ENCODE assay signal across 8 mouse cellular contexts in the genomic region with DNA sequence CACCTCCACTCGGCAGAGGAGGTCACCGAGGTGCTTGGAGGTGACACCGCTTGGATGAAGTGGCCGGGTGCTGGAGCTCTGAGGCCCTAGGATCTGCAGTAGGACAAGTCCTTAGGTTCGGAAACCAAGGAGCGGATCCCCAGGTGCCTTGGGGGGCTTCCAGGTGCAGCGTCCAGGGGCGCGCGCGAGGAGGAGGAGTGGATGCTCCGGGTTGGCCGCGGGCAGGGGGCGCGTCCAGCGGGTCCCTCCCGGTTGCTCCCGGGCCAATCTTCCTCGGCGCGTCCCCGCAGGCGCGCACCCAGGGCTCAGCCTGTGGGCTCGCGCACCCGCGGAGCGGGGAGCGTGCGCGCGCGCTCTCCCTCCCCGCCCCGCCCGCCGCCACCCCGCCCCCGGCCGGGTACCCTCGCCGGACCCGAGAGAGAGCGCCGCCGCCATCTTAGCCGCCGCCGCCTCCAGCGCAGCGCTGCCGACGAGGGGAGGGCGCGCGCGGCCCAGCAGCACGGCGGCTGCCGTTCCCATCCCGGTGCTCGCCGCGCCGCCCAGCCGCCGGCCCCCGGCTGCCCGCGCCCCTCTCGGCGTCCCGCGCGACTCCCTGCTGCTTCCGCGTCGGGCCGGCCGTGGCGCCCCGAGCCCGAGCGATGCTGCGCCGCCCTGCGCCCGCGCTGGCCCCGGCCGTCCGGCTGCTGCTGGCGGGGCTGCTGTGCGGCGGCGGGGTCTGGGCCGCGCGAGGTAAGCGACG. TPM values are rescaled to one million over a fixed set of nuclear protein-coding genes. Genes with fewer than 3 reads are reported as not detected.
DNase-seq lines count a peak whose midpoint lies in the region; ATAC-seq and TF ChIP-seq lines count a peak whose summit lies in the region.

A gene (plus strand): TSS at position 425 of the 739 bp plus-strand sequence.

- peak within 1 kb of the TSS; percentile 75 for H3K4me3 ChIP-seq in embryonic facial prominence, embryonic 11.5 days (ENCODE audit: low read depth, low read length)
- peak within 1 kb of the TSS; percentile 60 for H3K4me3 ChIP-seq in heart, adult 2 months
- H3K4me3 ChIP-seq in limb, embryonic 13.5 days: peak within 1 kb of the TSS; percentile 83
- peak within 1 kb of the TSS; percentile 96 for H3K4me3 ChIP-seq in midbrain, embryonic 15.5 days

- peak within 1 kb of the TSS; percentile 89 for H3K9ac ChIP-seq in embryonic facial prominence, embryonic 11.5 days (replicated peaks; ENCODE audit: low read length)
- peak within 1 kb of the TSS; percentile 92 for H3K9ac ChIP-seq in heart, adult 2 months (ENCODE audit: low read depth, low read length)
- peak within 1 kb of the TSS; percentile 90 for H3K9ac ChIP-seq in limb, embryonic 13.5 days
- peak within 1 kb of the TSS; percentile 94 for H3K9ac ChIP-seq in midbrain, embryonic 15.5 days

- TF ChIP-seq CTCF in heart, adult 2 months (IDR thresholded peaks at IDR 0.05): no peak

- H3K79me2 ChIP-seq in heart, adult 2 months (replicated peaks; ENCODE audit: control insufficient read depth, insufficient read depth, low read length): no peaks in the 10 kb centered on the region; the same call in 1 of the 2 replicates

- peak; percentile 54 for DNase-seq in 3T3-L1 (ENCODE audit: low read depth, low spot score)
- peak; percentile 76 for DNase-seq in adrenal gland, adult 2 months
- DNase-seq in embryonic facial prominence, embryonic 11.5 days (ENCODE audit: low spot score): peak; percentile 89
- DNase-seq in heart, adult 2 months: peak; percentile 80
- peak; percentile 62 for DNase-seq in kidney, adult 18-20 months
- peak; percentile 47 for DNase-seq in thymus, postnatal 0 days (ENCODE audit: low spot score)

- TF ChIP-seq POLR2A in heart, adult 2 months (IDR thresholded peaks at IDR 0.05; ENCODE audit: insufficient read depth, low read depth, low read length): no peak

- H3K27ac ChIP-seq in embryonic facial prominence, embryonic 11.5 days (replicated peaks; ENCODE audit: low read depth, low read length): no peak within 1 kb of the TSS
- H3K27ac ChIP-seq in heart, adult 2 months: peak within 1 kb of the TSS; percentile 65
- no peak within 1 kb of the TSS for H3K27ac ChIP-seq in limb, embryonic 13.5 days
- H3K27ac ChIP-seq in midbrain, embryonic 15.5 days: peak within 1 kb of the TSS; percentile 88

- H3K4me1 ChIP-seq in embryonic facial prominence, embryonic 11.5 days (ENCODE audit: control insufficient read depth, insufficient read depth, low read length): no peaks in the 10 kb centered on the region
- peaks cover 7% of the 10 kb centered on the region for H3K4me1 ChIP-seq in heart, adult 2 months (ENCODE audit: control insufficient read depth, insufficient read depth, low read length)
- H3K4me1 ChIP-seq in limb, embryonic 13.5 days: peaks cover 16% of the 10 kb centered on the region
- H3K4me1 ChIP-seq in midbrain, embryonic 15.5 days: peaks cover 24% of the 10 kb centered on the region

- H3K4me2 ChIP-seq in embryonic facial prominence, embryonic 11.5 days (ENCODE audit: low read depth, low read length): peak within 1 kb of the TSS; percentile 97
- H3K4me2 ChIP-seq in limb, embryonic 13.5 days (replicated peaks): peak within 1 kb of the TSS; percentile 99
- peak within 1 kb of the TSS; percentile 93 for H3K4me2 ChIP-seq in midbrain, embryonic 15.5 days

- ATAC-seq in embryonic facial prominence, embryonic 11.5 days (replicated peaks; ENCODE audit: insufficient number of reproducible peaks, low FRiP score, low TSS enrichment, low read depth): peak; percentile 78
- ATAC-seq in limb, embryonic 13.5 days (ENCODE audit: low FRiP score, low read depth): peak; percentile 71
- peak; percentile 82 for ATAC-seq in midbrain, embryonic 15.5 days (replicated peaks)

- H3K27me3 ChIP-seq in embryonic facial prominence, embryonic 11.5 days (ENCODE audit: control insufficient read depth, insufficient read depth, low read length): peaks cover 8% of the 10 kb centered on the region
- no peaks in the 10 kb centered on the region for H3K27me3 ChIP-seq in heart, adult 2 months (ENCODE audit: control insufficient read depth, insufficient read depth, low read length)
- peaks cover 55% of the 10 kb centered on the region for H3K27me3 ChIP-seq in limb, embryonic 13.5 days
- 0 out of 2 replicates have a peak, but pooled peaks cover 4% of the 10 kb centered on the region for H3K27me3 ChIP-seq in midbrain, embryonic 15.5 days (replicated peaks)

- no peaks in the 10 kb centered on the region for H3K9me3 ChIP-seq in embryonic facial prominence, embryonic 11.5 days (replicated peaks; ENCODE audit: control insufficient read depth, low read length)
- H3K9me3 ChIP-seq in limb, embryonic 13.5 days: no peaks in the 10 kb centered on the region; the same call in 1 of the 2 replicates
- no peaks in the 10 kb centered on the region for H3K9me3 ChIP-seq in midbrain, embryonic 15.5 days

- TF ChIP-seq EP300 in heart, adult 2 months (IDR thresholded peaks at IDR 0.05; ENCODE audit: insufficient read depth, low read depth, low read length): no peak

- intact Hi-C loops in heart, adult 2 months (cut with DNase I): loop anchor here (2.0 to 5.0 kb wide), 2 partner anchors 21 to 34 kb away; no protein-coding TSS in a partner anchor

- no peaks in the 10 kb centered on the region for H3K36me3 ChIP-seq in embryonic facial prominence, embryonic 11.5 days (replicated peaks; ENCODE audit: control insufficient read depth, insufficient read depth, low read depth, low read length)
- no peaks in the 10 kb centered on the region for H3K36me3 ChIP-seq in heart, adult 2 months (ENCODE audit: control insufficient read depth, insufficient read depth, low read length)
- H3K36me3 ChIP-seq in limb, embryonic 13.5 days: no peaks in the 10 kb centered on the region
- H3K36me3 ChIP-seq in midbrain, embryonic 15.5 days (replicated peaks): no peaks in the 10 kb centered on the region

- WGBS in embryonic facial prominence, embryonic 11.5 days: 1% methylated on average over 53 of the region's 103 CpGs
- 3% methylated on average over 82 of the region's 103 CpGs for WGBS in heart, adult 2 months
- 1% methylated on average over 71 of the region's 103 CpGs for WGBS in limb, embryonic 13.5 days
- WGBS in midbrain, embryonic 15.5 days: under 1% methylated on average over 73 of the region's 103 CpGs

RNA-seq across cellular contexts. Expression of the gene that starts here (rescaled TPM):
- 100 to 1,000 TPM in 1 of 2 experiments, 10 to 100 TPM in 1; 98.4 to 110 TPM for total RNA-seq in adrenal gland, adult 2 months (2021)
- polyA plus RNA-seq in adrenal gland, adult 2 months (2012; rRNA removed): 44.5 and 48.8 TPM in 2 replicates
- 27.3 and 28.0 TPM in 2 replicates for polyA plus RNA-seq in embryonic facial prominence, embryonic 11.5 days (2014; fragmentation: Nextera tagmentation; extraction: Ambion mirVana)
- 10 to 100 TPM; 86.7 to 88.3 TPM for total RNA-seq in heart, adult 2 months (2021)
- polyA plus RNA-seq in heart, adult 2 months (2012; rRNA removed): 25.6 and 26.3 TPM in 2 replicates
- 45.2 and 48.1 TPM in 2 replicates for polyA plus RNA-seq in limb, embryonic 13.5 days (2015; fragmentation: Nextera tagmentation; extraction: Ambion mirVana)
- polyA plus RNA-seq in midbrain, embryonic 15.5 days (2015; fragmentation: Nextera tagmentation; extraction: Ambion mirVana): 163 and 164 TPM in 2 replicates
- 20.4 and 21.1 TPM in 2 replicates for polyA plus RNA-seq in thymus, postnatal 0 days (2015; fragmentation: Nextera tagmentation; extraction: Ambion mirVana)

Comparison
In these comparisons a context has a peak if more than half of its experiments do, and no peak if none do; other contexts are left out.
1. H3K27ac ChIP-seq: peak in heart, adult 2 months (single experiment) and midbrain, embryonic 15.5 days (single experiment); none in embryonic facial prominence, embryonic 11.5 days (single experiment) and limb, embryonic 13.5 days (single experiment).
2. Peak in every context shown above with its lines, with median percentiles within 50 percentile points of each other: DNase-seq, ATAC-seq, H3K4me2 ChIP-seq, H3K4me3 ChIP-seq and H3K9ac ChIP-seq.